Mouse (Mus musculus) CH12.LX (cell line): Measurements from ENCODE around the gene B3gntl1. TPM values are rescaled to one million over a fixed set of nuclear protein-coding genes. Genes with fewer than 3 reads are reported as not detected.

Experiments
- DNase-seq: peaks from one replicate; pipeline ENCODE4 v3.0.0-alpha.2; 2013; ENCODE audit errors: extremely low read depth
- H3K27ac ChIP-seq: 2 replicates; pipeline ENCODE4 v1.5.1; 2012; ENCODE audit warnings: low read depth, mild to moderate bottlenecking, control low read depth, moderate library complexity; ENCODE audit not compliant: insufficient read depth
- H3K27me3 ChIP-seq: replicated peaks from 2 replicates; pipeline ENCODE3; 2012; ENCODE audit warnings: inconsistent platforms
- H3K36me3 ChIP-seq, 2 experiments: replicated peaks in 1 of 2; 2 replicates each; pipeline versions ENCODE3 to v1.6.1; 2012; ENCODE audit warnings: inconsistent platforms in 1 of 2, low read length in 1 of 2, mild to moderate bottlenecking in 1 of 2, mixed read lengths in 1 of 2, moderate library complexity in 1 of 2; ENCODE audit not compliant: control insufficient read depth in 1 of 2, insufficient read depth in 1 of 2
- H3K4me1 ChIP-seq, 2 experiments: 2 replicates each; pipeline ENCODE4 v1.6.1; 2012; ENCODE audit warnings: inconsistent platforms in 1 of 2, moderate library complexity in 1 of 2; ENCODE audit not compliant: insufficient read depth in 2 of 2, control insufficient read depth in 1 of 2
- H3K4me2 ChIP-seq: 2 replicates; pipeline ENCODE4 v1.6.1; 2012; ENCODE audit warnings: low read depth, mild to moderate bottlenecking, control low read depth; ENCODE audit not compliant: poor library complexity, insufficient read depth, severe bottlenecking
- H3K4me3 ChIP-seq, 3 experiments: fragments of 150-350 bp in 1 of 3; sonication (generic) in 1 of 3; replicated peaks in 1 of 3; 2 replicates each; pipeline versions ENCODE3 to v1.5.1; 2011 to 2012; ENCODE audit warnings: low read depth in 2 of 3, low read length in 2 of 3, mild to moderate bottlenecking in 2 of 3, moderate library complexity in 2 of 3, control low read depth in 1 of 3, improper control_type of control experiment in 1 of 3, inconsistent platforms in 1 of 3, mixed read lengths in 1 of 3; ENCODE audit not compliant: poor library complexity in 1 of 3
- H3K79me2 ChIP-seq: replicated peaks from 2 replicates; pipeline ENCODE4 v1.6.1; 2012; ENCODE audit warnings: mild to moderate bottlenecking, moderate library complexity; ENCODE audit not compliant: control insufficient read depth, poor library complexity, insufficient read depth, severe bottlenecking; ENCODE audit errors: extremely low read depth
- H3K9ac ChIP-seq: 2 replicates; pipeline ENCODE4 v1.6.1; 2012; ENCODE audit warnings: low read depth, mild to moderate bottlenecking, control low read depth, moderate library complexity; ENCODE audit not compliant: insufficient read depth
- H3K9me3 ChIP-seq: replicated peaks from 2 replicates; pipeline ENCODE3; 2012; ENCODE audit warnings: low read length, inconsistent platforms, mixed read lengths
- BHLHE40 ChIP-seq: IDR thresholded peaks from 2 replicates; pipeline ENCODE4 v1.6.1; 2011; ENCODE audit warnings: mild to moderate bottlenecking, low read depth, low read length, improper control_type of control experiment
- E2F4 ChIP-seq: IDR thresholded peaks from 2 replicates; pipeline ENCODE4 v1.6.1; 2011; ENCODE audit warnings: low read depth, low read length, improper control_type of control experiment; ENCODE audit not compliant: insufficient replicate concordance
- EP300 ChIP-seq: IDR thresholded peaks from 2 replicates; pipeline ENCODE4 v1.6.1; 2011; ENCODE audit warnings: low read length, improper control_type of control experiment
- ETS1 ChIP-seq: conservative IDR thresholded peaks from 2 replicates; pipeline ENCODE4 v1.6.1; 2012; ENCODE audit warnings: low read depth, mild to moderate bottlenecking, inconsistent platforms, low read length, improper control_type of control experiment, moderate library complexity
- HCFC1 ChIP-seq: IDR thresholded peaks from 2 replicates; pipeline ENCODE4 v1.6.1; 2012; ENCODE audit warnings: low read depth, mild to moderate bottlenecking, inconsistent platforms, low read length, improper control_type of control experiment
- JUN ChIP-seq: IDR thresholded peaks from 2 replicates; pipeline ENCODE4 v1.6.1; 2011; ENCODE audit warnings: low read depth, mild to moderate bottlenecking, low read length, improper control_type of control experiment, moderate library complexity; ENCODE audit not compliant: insufficient read depth
- JUND ChIP-seq: conservative IDR thresholded peaks from 2 replicates; pipeline ENCODE4 v1.6.1; 2011; ENCODE audit warnings: low read depth, low read length, improper control_type of control experiment
- KAT2A ChIP-seq: IDR thresholded peaks from 2 replicates; pipeline ENCODE4 v1.6.1; 2012; ENCODE audit warnings: low read length, improper control_type of control experiment, inconsistent platforms; ENCODE audit not compliant: insufficient replicate concordance
- MAZ ChIP-seq: IDR thresholded peaks from 2 replicates; pipeline ENCODE4 v1.6.1; 2012; ENCODE audit warnings: low read depth, mild to moderate bottlenecking, inconsistent platforms, low read length, improper control_type of control experiment, moderate library complexity
- MEF2A ChIP-seq: IDR thresholded peaks from 2 replicates; pipeline ENCODE4 v1.6.1; 2014; ENCODE audit warnings: low read depth, mild to moderate bottlenecking, inconsistent platforms, low read length, improper control_type of control experiment, borderline replicate concordance
- PAX5 ChIP-seq: IDR thresholded peaks from 2 replicates; pipeline ENCODE4 v1.6.1; 2012; ENCODE audit warnings: low read length, inconsistent platforms, mixed read lengths
- POLR2A ChIP-seq: IDR thresholded peaks from 2 replicates; pipeline ENCODE4 v1.6.1; 2011; ENCODE audit warnings: low read depth, mild to moderate bottlenecking, improper control_type of control experiment, low read length
- RAD21 ChIP-seq: IDR thresholded peaks from 2 replicates; pipeline ENCODE4 v1.6.1; 2011; ENCODE audit warnings: low read depth, mild to moderate bottlenecking, low read length, improper control_type of control experiment, moderate library complexity
- RCOR1 ChIP-seq: conservative IDR thresholded peaks from 2 replicates; pipeline ENCODE4 v1.6.1; 2012; ENCODE audit warnings: low read depth, mild to moderate bottlenecking, inconsistent platforms, low read length, improper control_type of control experiment
- TBP ChIP-seq: conservative IDR thresholded peaks from 2 replicates; pipeline ENCODE4 v1.6.1; 2011; ENCODE audit warnings: low read depth, low read length, improper control_type of control experiment
- TCF12 ChIP-seq: IDR thresholded peaks from 2 replicates; pipeline ENCODE4 v1.6.1; 2014; ENCODE audit warnings: low read depth, mild to moderate bottlenecking, inconsistent platforms, low read length, improper control_type of control experiment
- UBTF ChIP-seq: IDR thresholded peaks from 2 replicates; pipeline ENCODE4 v1.6.1; 2012; ENCODE audit warnings: low read depth, mild to moderate bottlenecking, inconsistent platforms, low read length, improper control_type of control experiment, moderate library complexity
- USF1 ChIP-seq: IDR thresholded peaks from 2 replicates; pipeline ENCODE4 v1.6.1; 2014; ENCODE audit warnings: low read depth, mild to moderate bottlenecking, inconsistent platforms, low read length, improper control_type of control experiment
- ZMIZ1 ChIP-seq: IDR thresholded peaks from 2 replicates; pipeline ENCODE4 v1.6.1; 2012; ENCODE audit warnings: low read depth, mild to moderate bottlenecking, inconsistent platforms, low read length, improper control_type of control experiment
- dilution Hi-C: fragments of 300-500 bp; cut with MboI; formaldehyde crosslinking; loops from 2 replicates; pipeline ENCODE4 v1.14.3; 2020; ENCODE audit warnings: low sequenced_read_pairs; ENCODE audit not compliant: extremely low pct_unique_long_range_greater_than_20kb, extremely low pct_ligation_motif_present
- in situ Hi-C: fragments of 300-500 bp; cut with MboI; formaldehyde crosslinking; loops from 3 replicates; pipeline ENCODE4 v1.14.3; 2019; ENCODE audit warnings: low sequenced_read_pairs, low pct_ligation_motif_present, low pct_unique_long_range_greater_than_20kb, mixed read lengths
- polyA plus RNA-seq: library from polyadenylated mRNA; unstranded; fragments of >175 nt; gene quantifications from 2 replicates; pipeline ENCODE4 v1.2.1, GENCODE M21; 2012; ENCODE audit warnings: low read depth; ENCODE audit not compliant: insufficient read length
- total RNA-seq, 2 experiments: library from RNA; depleted of rRNA; stranded (reverse); fragments of 300-350 nt in 1 of 2; fragments of >200 nt in 1 of 2; gene quantifications; 2 replicates each; pipeline ENCODE4 v1.2.3; 2012 to 2014

The B3gntl1 gene
- total and polyA plus RNA-seq, 3 experiments: 7.3 to 10.3 (median 8.7) TPM

DNA sequence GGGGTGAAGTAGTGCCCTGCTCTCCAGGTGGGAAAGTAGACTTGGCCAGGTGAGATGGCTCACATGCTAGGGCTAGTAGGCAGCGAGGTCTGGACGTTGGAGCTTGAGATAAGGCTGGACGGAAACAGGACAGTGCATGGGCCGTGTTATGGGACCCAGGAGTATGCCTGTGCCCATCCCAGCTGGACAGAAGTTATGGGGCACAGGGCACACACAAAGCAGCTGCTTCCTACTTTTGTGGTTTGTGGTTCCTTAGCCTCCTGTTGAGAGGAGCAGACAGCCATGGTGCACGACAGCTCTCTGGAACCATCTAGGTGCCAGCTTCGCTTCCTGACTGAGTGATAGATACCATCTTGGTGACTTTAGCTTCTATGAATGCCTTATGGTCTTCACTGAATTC lies 67.3 kb downstream of the B3gntl1 start:
- H3K9me3 ChIP-seq: no peaks in the 10 kb centered on the region
- H3K36me3 ChIP-seq: peaks cover 62 to 91% of the 10 kb centered on the region in 2 experiments
- H3K4me1 ChIP-seq: peaks cover 0 to 10% of the 10 kb centered on the region in 2 experiments; a peak in 2 of 4 replicates
- no peak overlapping the region for H3K27ac ChIP-seq
- no peak overlapping the region for H3K4me3 ChIP-seq
- no peak overlapping the region for H3K9ac ChIP-seq
- TF ChIP-seq BHLHE40: no peak
- TF ChIP-seq PAX5: no peak
- TF ChIP-seq TBP: no peak
- TF ChIP-seq JUND: no peak
- TF ChIP-seq ETS1: no peak
- TF ChIP-seq KAT2A: no peak
- TF ChIP-seq MEF2A: no peak
- TF ChIP-seq RCOR1: no peak
- no peak for TF ChIP-seq HCFC1
- TF ChIP-seq JUN: no peak
- TF ChIP-seq EP300: no peak
- TF ChIP-seq UBTF: no peak
- no peak for TF ChIP-seq POLR2A
- no peaks in the 10 kb centered on the region for H3K79me2 ChIP-seq
- dilution Hi-C loops: no loop called here
- H3K27me3 ChIP-seq: no peaks in the 10 kb centered on the region
- in situ Hi-C loops: no loop called here
- DNase-seq: no peak
- H3K4me2 ChIP-seq: no peak overlapping the region

DNA sequence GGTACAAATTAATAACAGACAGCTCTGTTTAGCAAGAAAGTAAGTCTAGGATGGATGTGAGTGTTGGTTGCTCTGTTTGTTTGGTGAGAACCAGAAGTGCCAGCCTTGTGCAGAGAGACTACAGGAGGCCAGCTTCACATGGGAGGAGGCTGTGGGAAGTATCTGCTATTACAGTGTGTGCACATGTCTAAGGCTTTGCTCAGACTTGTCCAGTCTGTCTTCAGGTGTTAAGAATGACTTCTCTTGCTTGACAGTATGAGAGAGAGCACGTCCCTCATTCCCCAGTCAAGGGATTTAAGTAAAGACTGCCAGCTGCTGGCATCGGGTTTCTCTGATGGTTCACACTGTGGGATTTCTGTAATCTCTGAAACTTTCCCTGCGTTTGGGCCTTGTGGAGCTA lies 71.5 kb downstream of the B3gntl1 start:
- no peak overlapping the region for H3K9ac ChIP-seq
- H3K36me3 ChIP-seq: peaks cover 53 to 97% of the 10 kb centered on the region in 2 experiments
- no peaks in the 10 kb centered on the region for H3K79me2 ChIP-seq
- no peak overlapping the region for H3K27ac ChIP-seq
- dilution Hi-C loops: no loop called here
- no peaks in the 10 kb centered on the region for H3K9me3 ChIP-seq
- no peak overlapping the region for H3K4me3 ChIP-seq
- TF ChIP-seq RCOR1 (no peak), MAZ (no peak), BHLHE40 (no peak), ZMIZ1 (no peak), E2F4 (no peak), MEF2A (no peak), TCF12 (no peak), RAD21 (no peak), PAX5 (no peak), POLR2A (no peak), USF1 (no peak), JUND (no peak), KAT2A (no peak)
- H3K27me3 ChIP-seq: no peaks in the 10 kb centered on the region
- no peak for DNase-seq
- H3K4me2 ChIP-seq: no peak overlapping the region
- peaks cover 0 to 20% of the 10 kb centered on the region in 2 experiments; a peak in 2 of 4 replicates for H3K4me1 ChIP-seq
- in situ Hi-C loops: no loop called here
